Comparison of ENCODE assay signal across 8 mouse cellular contexts in the genomic region with DNA sequence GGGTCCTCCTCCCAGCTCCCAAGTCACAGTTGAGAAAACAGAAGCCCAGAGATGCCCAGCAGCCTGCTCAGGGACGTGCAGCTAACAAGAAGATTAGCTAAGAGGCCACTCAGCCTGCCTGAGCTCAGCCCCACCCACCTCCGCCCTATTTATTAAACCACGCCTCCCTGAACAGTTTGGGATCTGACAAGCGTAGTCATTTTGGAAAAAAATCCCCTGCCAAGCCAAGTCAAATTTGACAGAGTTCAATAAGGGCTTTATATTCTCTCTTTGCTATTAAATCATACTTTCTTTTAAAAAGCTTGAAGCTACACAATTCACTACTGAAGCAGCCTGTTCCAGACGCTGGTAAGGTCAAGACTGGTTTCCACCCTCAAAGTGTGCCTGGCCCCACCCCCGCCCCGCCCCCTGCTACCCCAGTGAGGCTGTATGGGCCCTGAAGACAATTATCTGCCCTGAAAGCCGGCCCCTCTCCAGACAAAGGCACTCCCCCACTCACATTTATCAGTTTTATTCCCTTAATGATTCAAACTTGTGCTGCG.
A peak's percentile ranks its signal among the peaks of the same experiment; 100 is the strongest.
DNase-seq lines count a peak whose midpoint lies in the region; ATAC-seq and TF ChIP-seq lines count a peak whose summit lies in the region.

No protein-coding gene starts in this region.

- peak overlapping the region; percentile 66; the same call in 1 of the 2 replicates for H3K27ac ChIP-seq in forebrain, postnatal 0 days (ENCODE audit: low read depth, low read length)
- peak overlapping the region; percentile 91 for H3K27ac ChIP-seq in hindbrain, embryonic 12.5 days
- H3K27ac ChIP-seq in neural tube, embryonic 11.5 days (ENCODE audit: low read depth, low read length), result peak overlapping the region; percentile 85

- no peak overlapping the region for H3K9ac ChIP-seq in forebrain, postnatal 0 days
- no peak overlapping the region for H3K9ac ChIP-seq in hindbrain, embryonic 12.5 days
- H3K9ac ChIP-seq in neural tube, embryonic 11.5 days (ENCODE audit: low read length), result no peak overlapping the region

- no peak for TF ChIP-seq CTCF in forebrain, postnatal 0 days (IDR thresholded peaks at IDR 0.05; ENCODE audit: low read depth)

- no peaks in the 10 kb centered on the region for H3K9me3 ChIP-seq in forebrain, postnatal 0 days (ENCODE audit: low read length)
- H3K9me3 ChIP-seq in hindbrain, embryonic 12.5 days (replicated peaks), result no peaks in the 10 kb centered on the region
- H3K9me3 ChIP-seq in neural tube, embryonic 11.5 days (ENCODE audit: control insufficient read depth, low read length), result no peaks in the 10 kb centered on the region

- peaks cover 6% of the 10 kb centered on the region for H3K4me1 ChIP-seq in forebrain, postnatal 0 days (ENCODE audit: insufficient read depth)
- H3K4me1 ChIP-seq in hindbrain, embryonic 12.5 days, result peaks cover 39% of the 10 kb centered on the region
- H3K4me1 ChIP-seq in neural tube, embryonic 11.5 days (ENCODE audit: control insufficient read depth, insufficient read depth, low read length), result peaks cover 20% of the 10 kb centered on the region

- H3K4me3 ChIP-seq in forebrain, postnatal 0 days (ENCODE audit: low read depth, low read length), result no peak overlapping the region
- no peak overlapping the region for H3K4me3 ChIP-seq in hindbrain, embryonic 12.5 days
- H3K4me3 ChIP-seq in neural tube, embryonic 11.5 days (ENCODE audit: low read depth, low read length), result 0 out of 2 replicates have a peak overlapping the region, but pooled peaks have one; percentile 8

- DNase-seq in 3T3-L1 (ENCODE audit: low read depth, low spot score) (peak; percentile 38), liver (peak; percentile 90)
- DNase-seq in adrenal gland, postnatal 36 days, result peak; percentile 83 to 85
- DNase-seq in forebrain, postnatal 0 days, result peak; percentile 35
- peak; percentile 80 for DNase-seq in neural tube, embryonic 11.5 days (ENCODE audit: low spot score)
- no peak for DNase-seq in cerebellum, postnatal 4 days (ENCODE audit: low spot score in 2 of 2)
- DNase-seq in layer of hippocampus, adult 8-10 months (ENCODE audit: low spot score in 2 of 2), result no peak

- no peak overlapping the region for H3K4me2 ChIP-seq in forebrain, postnatal 0 days (ENCODE audit: low read depth)
- H3K4me2 ChIP-seq in hindbrain, embryonic 12.5 days (replicated peaks), result peak overlapping the region; percentile 35
- H3K4me2 ChIP-seq in neural tube, embryonic 11.5 days (ENCODE audit: low read depth), result peak overlapping the region; percentile 25

- H3K27me3 ChIP-seq in forebrain, postnatal 0 days (ENCODE audit: insufficient read depth, low read length), result no peaks in the 10 kb centered on the region
- H3K27me3 ChIP-seq in hindbrain, embryonic 12.5 days, result peaks cover 3% of the 10 kb centered on the region; the same call in 1 of the 2 replicates
- H3K27me3 ChIP-seq in neural tube, embryonic 11.5 days (ENCODE audit: control insufficient read depth, insufficient read depth, low read length), result no peaks in the 10 kb centered on the region

- WGBS in forebrain, postnatal 0 days, result 3% methylated on average over 9 of the region's 9 CpGs
- under 1% methylated on average over 9 of the region's 9 CpGs for WGBS in hindbrain, embryonic 12.5 days
- 1% methylated on average over 9 of the region's 9 CpGs for WGBS in neural tube, embryonic 11.5 days

- no peaks in the 10 kb centered on the region for H3K36me3 ChIP-seq in forebrain, postnatal 0 days (ENCODE audit: insufficient read depth)
- no peaks in the 10 kb centered on the region for H3K36me3 ChIP-seq in hindbrain, embryonic 12.5 days
- H3K36me3 ChIP-seq in neural tube, embryonic 11.5 days (ENCODE audit: control insufficient read depth, insufficient read depth, low read length), result no peaks in the 10 kb centered on the region

- ATAC-seq in forebrain, postnatal 0 days, result peak; percentile 76
- ATAC-seq in hindbrain, embryonic 12.5 days (ENCODE audit: low FRiP score), result peak; percentile 87
- peak; percentile 80 for ATAC-seq in neural tube, embryonic 11.5 days (ENCODE audit: insufficient read depth, low FRiP score, low TSS enrichment)

Comparison
In these comparisons a context has a peak if more than half of its experiments do, and no peak if none do; other contexts are left out.
1. DNase-seq: peak in 3T3-L1 (single experiment), adrenal gland, postnatal 36 days (2 of 2), forebrain, postnatal 0 days (single experiment), liver (single experiment) and neural tube, embryonic 11.5 days (single experiment); none in cerebellum, postnatal 4 days (0 of 2) and layer of hippocampus, adult 8-10 months (0 of 2).
2. Peak in every context shown above with its lines, with median percentiles within 50 percentile points of each other: ATAC-seq and H3K27ac ChIP-seq.